Mouse (Mus musculus) layer of hippocampus, adult 11-12 months (tissue): ENCODE data around the gene Slc36a2.
A peak's percentile ranks its signal among the peaks of the same experiment; 100 is the strongest.

Source experiments
- DNase-seq: peaks from one replicate; pipeline ENCODE4 v3.0.0; 2022; ENCODE audit warnings: low spot score

Slc36a2 gene

GRCm38 (mm10) chr11:55184733-55185291 is at the start of gene Slc36a2:
Gene Slc36a2 (minus strand): TSS chr11:55185077.
- no peak for DNase-seq

GRCm38 (mm10) chr11:55234288-55234687 is 49.4 kb upstream of the Slc36a2 start:
- DNase-seq: no peak

- no peak for DNase-seq
Observed at GRCm38 (mm10) chr11:55231034-55231433, 46.2 kb upstream of the Slc36a2 start.

GRCm38 (mm10) chr11:55221306-55221705 is 36.4 kb upstream of the Slc36a2 start:
- no peak for DNase-seq

- no peak for DNase-seq
Observed at GRCm38 (mm10) chr11:55218473-55218872, 33.6 kb upstream of the Slc36a2 start.

GRCm38 (mm10) chr11:55217880-55218279 is 33.0 kb upstream of the Slc36a2 start:
- no peak for DNase-seq

GRCm38 (mm10) chr11:55217418-55217817 is 32.5 kb upstream of the Slc36a2 start:
- no peak for DNase-seq

GRCm38 (mm10) chr11:55216830-55217229 is 32.0 kb upstream of the Slc36a2 start:
- no peak for DNase-seq

GRCm38 (mm10) chr11:55216061-55216460 is 31.2 kb upstream of the Slc36a2 start:
- no peak for DNase-seq

- DNase-seq: no peak
Observed at GRCm38 (mm10) chr11:55214978-55215377, 30.1 kb upstream of the Slc36a2 start.

GRCm38 (mm10) chr11:55214161-55214560 is 29.3 kb upstream of the Slc36a2 start:
- DNase-seq: no peak

- DNase-seq: no peak
Observed at GRCm38 (mm10) chr11:55213518-55213917, 28.6 kb upstream of the Slc36a2 start.

- DNase-seq: no peak
Observed at GRCm38 (mm10) chr11:55209626-55210353, 24.9 kb upstream of the Slc36a2 start.

GRCm38 (mm10) chr11:55209032-55209431 is 24.2 kb upstream of the Slc36a2 start:
- no peak for DNase-seq

GRCm38 (mm10) chr11:55208001-55208690 is 23.3 kb upstream of the Slc36a2 start:
- DNase-seq: peak; percentile 50

- peak; percentile 32 for DNase-seq
Observed at GRCm38 (mm10) chr11:55204602-55205001, 19.7 kb upstream of the Slc36a2 start.

GRCm38 (mm10) chr11:55204159-55204596 is 19.3 kb upstream of the Slc36a2 start, which contains the start of gene Slc36a1:
Gene Slc36a1 (plus strand): TSS chr11:55204350.
- peak; percentile 95 for DNase-seq

GRCm38 (mm10) chr11:55197740-55198510 is 13.0 kb upstream of the Slc36a2 start:
- no peak for DNase-seq

GRCm38 (mm10) chr11:55197086-55197485 is 12.2 kb upstream of the Slc36a2 start:
- DNase-seq: no peak

- DNase-seq: no peak
Observed at GRCm38 (mm10) chr11:55190216-55190615, 5.3 kb upstream of the Slc36a2 start.

GRCm38 (mm10) chr11:55187777-55188176 is 2.9 kb upstream of the Slc36a2 start:
- no peak for DNase-seq

GRCm38 (mm10) chr11:55187292-55187691 is 2.4 kb upstream of the Slc36a2 start:
- no peak for DNase-seq
